Mouse (Mus musculus) olfactory bulb, adult 2 months (tissue): ENCODE measurements at regions not wholly inside any gene's neighbourhood (a gene's known extent, or its start where the extent isn't known, plus 50 kb on each side); places are given as distances from the start of the nearest gene placed in this dataset.

ENCODE experiments used
- H3K27ac ChIP-seq: fragments of 200-500 bp; 2 replicates; pipeline ENCODE4 v1.5.1; 2012; ENCODE audit warnings: low read depth, low read length; ENCODE audit not compliant: insufficient read depth
- H3K4me1 ChIP-seq: fragments of 200-500 bp; 2 replicates; pipeline ENCODE4 v1.6.1; 2012; ENCODE audit warnings: low read length; ENCODE audit not compliant: control insufficient read depth, insufficient read depth
- H3K4me3 ChIP-seq: fragments of 200-500 bp; 2 replicates; pipeline ENCODE4 v1.5.1; 2012; ENCODE audit warnings: mild to moderate bottlenecking, low read depth, low read length, moderate library complexity; ENCODE audit not compliant: insufficient read depth
- CTCF ChIP-seq: fragments of 200-500 bp; IDR thresholded peaks from 2 replicates; pipeline ENCODE4 v1.5.1; 2012; ENCODE audit warnings: low read depth, mild to moderate bottlenecking, low read length, moderate library complexity; ENCODE audit not compliant: insufficient read depth
- POLR2A ChIP-seq: fragments of 200-500 bp; IDR thresholded peaks from 2 replicates; pipeline ENCODE4 v1.6.1; 2012; ENCODE audit warnings: mild to moderate bottlenecking, low read depth, low read length, moderate library complexity; ENCODE audit not compliant: insufficient read depth
- WGBS: fragments of 180-500 bp; shearing (Covaris S2); methylation state at CpG from one replicate; pipeline ENCODE4 v1.1.7; 2018; 5-methylcytosine and 5-hydroxymethylcytosine counted together

GRCm38 (mm10) chr1:183754500-183754899 lies 258.6 kb upstream of the Dusp10 start:
- no peaks in the 10 kb centered on the region for H3K4me1 ChIP-seq
- TF ChIP-seq CTCF: no peak
- no peak for TF ChIP-seq POLR2A
- 83% methylated on average over 4 of the region's 4 CpGs for WGBS
- H3K4me3 ChIP-seq: no peak overlapping the region
- H3K27ac ChIP-seq: no peak overlapping the region

DNA sequence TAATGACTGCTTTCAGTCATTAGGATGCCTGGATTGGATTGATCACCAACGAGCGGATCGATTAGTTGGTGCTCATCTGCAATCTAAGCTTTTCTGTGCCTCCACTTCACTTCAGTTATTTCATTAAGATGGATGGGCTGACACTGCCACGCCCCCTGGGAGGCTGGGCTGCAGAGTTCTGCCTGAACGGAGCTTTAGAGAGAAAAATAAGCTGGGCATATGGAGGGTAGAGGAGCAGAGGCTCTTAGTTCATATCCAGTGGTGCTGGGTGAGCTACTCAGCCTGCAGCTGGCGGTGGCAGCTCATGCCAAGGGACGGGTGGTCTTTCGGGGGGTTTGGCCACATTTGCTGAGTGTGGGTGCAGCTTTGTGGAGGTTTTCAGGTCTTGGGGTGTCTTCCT lies 256.4 kb upstream of the Dusp10 start:
- no peak overlapping the region for H3K27ac ChIP-seq
- no peak overlapping the region for H3K4me3 ChIP-seq
- no peak for TF ChIP-seq POLR2A
- no peak for TF ChIP-seq CTCF
- WGBS: 83% methylated on average over 8 of the region's 8 CpGs
- no peaks in the 10 kb centered on the region for H3K4me1 ChIP-seq

DNA sequence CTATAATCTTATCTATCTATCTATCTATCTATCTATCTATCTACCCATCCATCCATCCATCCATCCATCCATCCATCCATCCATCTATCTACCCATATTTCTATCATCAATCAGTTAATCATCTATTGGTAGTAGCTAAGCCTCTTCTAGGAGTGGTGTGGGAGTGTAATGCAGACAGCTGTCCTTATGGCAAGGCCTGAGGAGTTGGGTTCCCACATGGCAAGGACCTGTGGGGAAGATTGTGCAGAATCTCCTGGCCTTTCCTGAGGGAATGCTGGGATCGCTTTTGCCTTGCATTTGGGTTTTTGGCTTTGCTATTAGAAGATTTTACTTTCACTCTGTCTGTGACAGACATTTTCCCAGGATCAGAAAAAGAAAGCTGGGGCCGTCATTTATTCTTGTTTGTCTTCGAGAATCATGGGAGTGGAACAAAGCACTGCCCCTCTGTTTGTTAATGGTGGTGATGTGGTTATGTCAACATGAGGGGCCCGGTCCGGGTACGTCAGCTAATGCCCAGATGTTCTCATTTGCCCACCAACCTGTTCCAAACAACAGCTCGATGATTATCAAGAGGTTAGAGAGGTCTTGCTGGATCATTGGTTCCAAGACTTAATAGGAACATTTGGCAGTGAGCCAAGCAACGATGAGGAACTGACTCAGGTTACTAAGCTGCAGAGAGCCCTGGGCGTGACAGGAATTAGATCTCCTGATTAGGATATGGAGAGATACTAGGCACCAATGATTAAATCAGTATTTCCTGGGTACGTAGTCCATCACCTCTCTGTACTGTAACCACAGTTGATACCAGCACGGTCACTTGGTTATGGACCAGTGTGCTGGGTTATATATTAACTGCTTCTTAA lies 249.0 kb upstream of the Dusp10 start:
- Histone ChIP-seq H3K27ac (no peak overlapping the region), H3K4me1 (no peaks in the 10 kb centered on the region), H3K4me3 (no peak overlapping the region)
- WGBS: 76% methylated on average over 11 of the region's 11 CpGs
- TF ChIP-seq POLR2A: no peak

DNA sequence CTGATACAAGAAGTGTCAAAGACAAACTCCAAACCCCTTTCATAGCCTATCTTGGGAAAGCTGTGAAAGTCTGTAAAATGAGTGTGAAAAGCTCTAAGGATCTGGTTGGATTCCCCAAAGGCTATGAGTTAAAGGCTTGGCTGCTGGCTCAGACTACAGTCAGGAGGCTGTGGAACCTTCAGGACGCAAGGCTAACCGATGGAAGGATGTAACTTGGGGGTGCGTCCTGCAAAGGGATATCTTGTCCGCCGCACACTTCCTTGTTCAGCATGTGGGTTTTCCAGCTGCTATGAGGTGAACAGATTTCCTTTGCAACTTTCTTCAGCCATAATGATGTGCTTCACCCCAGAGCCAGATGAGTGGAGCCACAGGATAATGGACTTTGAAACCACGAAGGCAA lies 240.3 kb upstream of the Dusp10 start:
- H3K4me1 ChIP-seq: no peaks in the 10 kb centered on the region
- H3K27ac ChIP-seq: no peak overlapping the region
- no peak overlapping the region for H3K4me3 ChIP-seq
- TF ChIP-seq CTCF: no peak
- no peak for TF ChIP-seq POLR2A
- WGBS: 86% methylated on average over 6 of the region's 6 CpGs

GRCm38 (mm10) chr1:183780180-183780579 lies 232.9 kb upstream of the Dusp10 start:
- H3K4me3 ChIP-seq: no peak overlapping the region
- no peak overlapping the region for H3K27ac ChIP-seq
- no peak for TF ChIP-seq POLR2A
- TF ChIP-seq CTCF: no peak
- H3K4me1 ChIP-seq: no peaks in the 10 kb centered on the region
- 97% methylated on average over 9 of the region's 9 CpGs for WGBS

DNA sequence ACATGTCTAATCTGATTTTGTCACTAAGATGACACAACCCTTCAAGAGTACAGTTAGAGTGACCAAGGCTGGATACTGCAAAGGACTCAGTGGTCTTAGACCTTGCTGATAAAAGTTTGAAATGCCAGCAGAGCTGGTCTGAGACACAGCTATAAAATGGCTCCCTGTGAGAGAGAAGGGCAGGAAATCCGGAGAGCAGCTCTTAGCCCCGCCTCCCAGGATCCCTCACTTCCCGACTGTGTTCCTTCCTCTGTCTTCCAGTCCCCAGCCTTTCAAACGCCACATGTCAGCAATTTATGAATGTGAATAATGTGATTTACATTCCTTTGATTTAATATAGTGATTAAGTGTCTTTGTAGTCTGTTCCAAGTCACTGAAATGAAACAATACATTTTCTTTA lies 232.3 kb upstream of the Dusp10 start:
- no peak overlapping the region for H3K27ac ChIP-seq
- TF ChIP-seq POLR2A (no peak), CTCF (no peak)
- 54% methylated on average over 4 of the region's 4 CpGs for WGBS
- H3K4me3 ChIP-seq: no peak overlapping the region
- no peaks in the 10 kb centered on the region for H3K4me1 ChIP-seq

DNA sequence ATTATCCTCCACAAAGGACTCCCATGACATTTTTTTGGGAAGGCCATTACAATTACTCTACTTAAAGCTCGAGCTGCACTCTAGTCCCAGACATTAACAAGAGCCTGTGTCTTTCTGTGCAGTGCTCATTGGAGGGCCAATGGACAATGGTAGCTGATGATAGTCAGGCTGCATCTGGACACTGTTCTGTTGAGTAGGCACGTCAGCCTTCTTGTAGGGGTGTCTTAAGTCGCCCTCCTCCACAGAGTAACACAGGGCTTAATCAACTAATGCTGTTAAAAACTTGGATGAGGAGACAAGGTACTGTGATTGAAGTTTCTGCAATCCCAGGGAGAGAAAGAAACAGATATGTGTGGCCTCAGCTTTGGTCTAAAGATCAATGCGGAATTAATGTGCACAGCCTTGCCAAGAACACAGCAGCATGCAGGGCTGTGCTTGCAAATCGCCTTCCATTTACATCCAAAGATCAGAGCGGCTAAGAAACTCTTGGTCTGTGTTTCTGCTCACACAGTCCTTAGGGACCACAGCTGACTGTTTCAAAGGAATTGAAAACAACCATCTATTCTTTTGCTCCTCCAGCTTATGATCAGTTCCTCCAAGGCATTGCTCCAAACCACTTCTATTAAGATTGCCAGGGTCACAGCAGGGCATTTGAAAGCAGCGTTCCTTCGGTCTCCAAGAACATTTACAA lies 229.5 kb upstream of the Dusp10 start:
- TF ChIP-seq CTCF: no peak
- no peak for TF ChIP-seq POLR2A
- Histone ChIP-seq H3K4me3 (no peak overlapping the region), H3K4me1 (no peaks in the 10 kb centered on the region), H3K27ac (no peak overlapping the region)
- WGBS: 56% methylated on average over 8 of the region's 8 CpGs

DNA sequence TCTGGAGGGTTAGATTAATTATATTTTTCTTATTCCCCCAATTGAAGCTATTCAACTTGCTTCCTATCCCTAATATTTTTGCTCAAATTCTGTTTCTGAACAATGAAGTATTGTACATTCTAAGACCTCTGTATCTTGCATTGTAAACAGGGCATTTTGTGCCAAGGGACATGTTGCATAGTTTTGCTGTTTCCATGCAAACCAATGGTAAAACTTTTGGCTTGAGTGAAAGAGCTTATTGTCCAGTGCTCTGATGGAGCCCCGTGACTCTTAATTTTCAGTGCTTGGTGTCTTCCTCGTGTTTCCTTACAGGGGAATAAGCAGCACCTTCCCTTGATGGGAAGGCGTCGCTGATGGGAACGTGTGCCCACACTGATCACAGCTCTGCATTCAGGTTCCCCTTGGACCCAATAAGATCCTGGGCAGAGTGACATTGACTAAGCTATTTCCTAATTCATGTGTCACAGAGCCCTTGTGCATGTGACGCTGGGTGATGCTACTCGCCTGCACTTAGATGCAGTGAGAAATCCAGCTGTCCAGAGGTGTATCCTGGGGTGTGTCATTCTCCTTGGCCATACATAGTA lies 220.8 kb upstream of the Dusp10 start:
- Histone ChIP-seq H3K4me1 (0 out of 2 replicates have a peak, but pooled peaks cover 2% of the 10 kb centered on the region), H3K27ac (no peak overlapping the region), H3K4me3 (no peak overlapping the region)
- TF ChIP-seq CTCF: no peak
- no peak for TF ChIP-seq POLR2A
- whole genome bisulfite sequencing: 54% methylated on average over 7 of the region's 7 CpGs

GRCm38 (mm10) chr1:183793324-183793723 lies 219.8 kb upstream of the Dusp10 start:
- 95% methylated on average over 4 of the region's 4 CpGs for WGBS
- H3K27ac ChIP-seq: no peak overlapping the region
- no peak overlapping the region for H3K4me3 ChIP-seq
- no peak for TF ChIP-seq CTCF
- TF ChIP-seq POLR2A: no peak
- 0 out of 2 replicates have a peak, but pooled peaks cover 2% of the 10 kb centered on the region for H3K4me1 ChIP-seq
